Mouse (Mus musculus) lung, embryonic 16.5 days (tissue): ENCODE data around the gene Pfdn2. TPM values are rescaled to one million over a fixed set of nuclear protein-coding genes. Genes with fewer than 3 reads are reported as not detected.
A peak's percentile ranks its signal among the peaks of the same experiment; 100 is the strongest.
"Not testable (repeated sequence)": the region's sequence is repeated elsewhere in the genome, so short reads cannot be mapped to it uniquely, and the experiment has no call there.

Experiments
- ATAC-seq: fragments of 200-750 bp; cut with Nextera tagmentation; 2 replicates; pipeline ENCODE4 v1.8.0; 2017; ENCODE audit warnings: low read depth, mild to moderate bottlenecking, moderate library complexity
- H3K27ac ChIP-seq: fragments of 300-500 bp; sonication (generic); 2 replicates; pipeline ENCODE4 v1.5.1; 2014; ENCODE audit warnings: mild to moderate bottlenecking, control low read depth, low read length
- H3K27me3 ChIP-seq: fragments of 300-500 bp; sonication (generic); 2 replicates; pipeline ENCODE4 v1.6.1; 2014; ENCODE audit warnings: low read depth, low read length, mixed read lengths; ENCODE audit not compliant: control insufficient read depth, insufficient read depth
- H3K36me3 ChIP-seq: fragments of 300-500 bp; sonication (generic); 2 replicates; pipeline ENCODE4 v1.6.1; 2014; ENCODE audit warnings: low read length; ENCODE audit not compliant: control insufficient read depth, insufficient read depth
- H3K4me1 ChIP-seq: fragments of 300-500 bp; sonication (generic); replicated peaks from 2 replicates; pipeline ENCODE4 v1.6.1; 2014; ENCODE audit warnings: low read length, mixed read lengths; ENCODE audit not compliant: control insufficient read depth, insufficient read depth
- H3K4me2 ChIP-seq: fragments of 300-500 bp; sonication (generic); 2 replicates; pipeline ENCODE4 v1.6.1; 2014; ENCODE audit warnings: low read depth, low read length, control low read depth
- H3K4me3 ChIP-seq: fragments of 300-500 bp; sonication (generic); 2 replicates; pipeline ENCODE4 v1.5.1; 2014; ENCODE audit warnings: mild to moderate bottlenecking, low read length, control low read depth
- H3K9ac ChIP-seq: fragments of 300-500 bp; sonication (generic); 2 replicates; pipeline ENCODE4 v1.6.1; 2014; ENCODE audit warnings: low read length, control low read depth
- H3K9me3 ChIP-seq: fragments of 300-500 bp; sonication (generic); 2 replicates; pipeline ENCODE4 v1.6.1; 2016; ENCODE audit warnings: low read length; ENCODE audit not compliant: control insufficient read depth
- WGBS: fragments of 180-500 bp; shearing (Covaris S2); extraction: QIAGEN DNeasy Blood & Tissue Kit; methylation state at CpG from one replicate; pipeline ENCODE4 v1.1.7; 2014; 5-methylcytosine and 5-hydroxymethylcytosine counted together
- polyA plus RNA-seq: library from polyadenylated mRNA; unstranded; fragments of >200 nt; fragmentation: Nextera tagmentation; extraction: Ambion mirVana; gene quantifications from 2 replicates; pipeline ENCODE4 v1.2.1, GENCODE M21; 2015

The Pfdn2 gene
- 86.4 and 99.8 TPM in 2 replicates for polyA plus RNA-seq

GRCm38 (mm10) chr1:171345225-171346094, at the start of gene Pfdn2, which contains the start of gene Nit1:
Gene Pfdn2 (plus strand): TSS chr1:171345670.
Gene Nit1 (minus strand): TSS chr1:171345646.
- ATAC-seq = peak; percentile 94
- WGBS = 1% methylated on average over 53 of the region's 53 CpGs

DNA sequence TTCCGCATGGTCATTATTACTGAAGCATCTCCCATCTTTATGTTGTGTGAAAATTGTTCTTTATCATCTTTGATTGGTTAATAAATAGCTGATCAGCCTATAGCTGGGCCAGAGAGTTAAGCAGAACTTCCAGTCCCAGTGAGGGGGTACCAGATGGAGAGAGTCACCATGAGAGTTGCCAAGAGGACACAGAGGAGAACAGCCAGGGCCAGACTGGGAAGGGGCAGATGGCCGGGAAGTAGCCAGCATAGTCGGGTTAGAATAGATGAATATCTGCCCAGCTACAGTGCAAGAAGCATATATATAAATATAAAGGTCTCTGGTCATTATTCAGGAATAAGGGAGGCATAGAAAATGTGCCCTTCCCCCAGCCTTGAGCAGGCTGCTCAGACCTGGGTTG, 47.2 kb upstream of the Pfdn2 start:
- Histone ChIP-seq H3K4me2 (no peak overlapping the region), H3K9me3 (no peaks in the 10 kb centered on the region), H3K9ac (no peak overlapping the region), H3K36me3 (no peaks in the 10 kb centered on the region), H3K4me3 (no peak overlapping the region), H3K27me3 (peaks cover 8% of the 10 kb centered on the region), H3K4me1 (peaks cover 5% of the 10 kb centered on the region; the same call in 1 of the 2 replicates), H3K27ac (no peak overlapping the region)
- no peak for ATAC-seq
- WGBS = 57% methylated on average over 3 of the region's 3 CpGs

More at GRCm38 (mm10) chr1:171345225-171346094, at the start of gene Pfdn2, which contains the start of gene Nit1:
- peak within 1 kb of the TSS; percentile 81 for H3K4me2 ChIP-seq
- H3K9ac ChIP-seq = peak within 1 kb of the TSS; percentile 82
- H3K27me3 ChIP-seq = no peaks in the 10 kb centered on the region
- H3K27ac ChIP-seq = peak within 1 kb of the TSS; percentile 26
- H3K9me3 ChIP-seq = peaks cover 4% of the 10 kb centered on the region; the same call in 1 of the 2 replicates
- peaks cover 11% of the 10 kb centered on the region for H3K4me1 ChIP-seq
- H3K36me3 ChIP-seq = peaks cover 16% of the 10 kb centered on the region
- H3K4me3 ChIP-seq = peak within 1 kb of the TSS; percentile 79

DNA sequence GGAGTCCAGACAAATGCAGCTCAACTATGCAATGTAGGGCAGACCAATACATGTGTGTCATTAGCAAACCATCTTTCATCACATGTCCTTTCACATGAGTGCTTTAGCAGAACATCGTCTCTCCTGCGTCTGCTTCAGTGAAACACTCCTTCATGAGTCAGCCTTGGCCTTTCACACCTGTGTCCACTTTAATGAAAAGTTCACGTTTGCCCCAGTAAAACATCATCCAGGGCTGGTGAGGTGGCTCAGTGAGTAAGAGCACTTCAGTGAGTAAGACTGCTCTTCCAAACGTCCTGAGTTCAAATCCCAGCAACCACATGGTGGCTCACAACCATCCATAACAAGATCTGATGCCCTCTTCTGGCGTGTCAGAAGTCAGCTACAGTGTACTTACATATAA, 39.3 kb upstream of the Pfdn2 start:
- H3K27me3 ChIP-seq, H3K4me1 ChIP-seq, H3K9ac ChIP-seq, H3K36me3 ChIP-seq, H3K4me2 ChIP-seq, H3K4me3 ChIP-seq, ATAC-seq, H3K9me3 ChIP-seq, H3K27ac ChIP-seq: not testable (repeated sequence)
- WGBS = 58% methylated on average over 5 of the region's 5 CpGs

DNA sequence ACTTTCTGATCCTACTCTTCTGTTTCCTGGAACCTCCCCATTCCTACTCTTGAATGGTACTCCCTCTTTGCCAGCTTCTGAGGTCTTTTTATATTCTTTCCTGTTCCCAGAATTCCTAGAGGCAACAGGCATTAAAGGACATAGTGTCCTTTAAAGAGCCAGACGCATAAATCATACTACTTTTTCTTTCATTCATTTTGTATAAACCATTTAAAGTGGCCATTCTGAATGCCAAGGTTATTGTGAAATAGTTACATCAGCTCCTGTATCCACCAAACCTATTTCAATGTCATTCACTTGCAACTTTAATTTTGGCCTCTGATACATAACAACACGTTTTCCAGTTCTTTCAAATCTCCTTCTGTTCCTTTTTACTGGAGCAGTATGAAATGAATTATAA, 36.1 kb upstream of the Pfdn2 start:
- Histone ChIP-seq H3K4me2 (no peak overlapping the region), H3K4me1 (no peaks in the 10 kb centered on the region)
- no peak for ATAC-seq

GRCm38 (mm10) chr1:171319748-171320147, 25.7 kb upstream of the Pfdn2 start:
- Histone ChIP-seq H3K27me3 (no peaks in the 10 kb centered on the region), H3K4me1 (no peaks in the 10 kb centered on the region), H3K27ac (no peak overlapping the region), H3K4me3 (no peak overlapping the region), H3K9me3 (no peaks in the 10 kb centered on the region), H3K36me3 (no peaks in the 10 kb centered on the region), H3K9ac (no peak overlapping the region), H3K4me2 (no peak overlapping the region; the same call in 1 of the 2 replicates)
- no peak for ATAC-seq
- 23% methylated on average over 7 of the region's 7 CpGs for WGBS

More for the DNA sequence above, 36.1 kb upstream of the Pfdn2 start:
- Histone ChIP-seq H3K9me3 (no peaks in the 10 kb centered on the region), H3K27ac (no peak overlapping the region), H3K27me3 (no peaks in the 10 kb centered on the region), H3K4me3 (no peak overlapping the region), H3K36me3 (no peaks in the 10 kb centered on the region), H3K9ac (no peak overlapping the region)
- WGBS = 66% methylated on average over 2 of the region's 2 CpGs

- H3K4me1 ChIP-seq = no peaks in the 10 kb centered on the region
- no peak overlapping the region; the same call in 1 of the 2 replicates for H3K4me2 ChIP-seq
- H3K9ac ChIP-seq = 0 out of 2 replicates have a peak overlapping the region, but pooled peaks have one; percentile 15
- no peak overlapping the region for H3K4me3 ChIP-seq
- H3K36me3 ChIP-seq = no peaks in the 10 kb centered on the region
- ATAC-seq = no peak
- WGBS = 21% methylated on average over 5 of the region's 5 CpGs
- H3K27ac ChIP-seq = no peak overlapping the region
- no peaks in the 10 kb centered on the region for H3K27me3 ChIP-seq
- H3K9me3 ChIP-seq = no peaks in the 10 kb centered on the region
Observed at GRCm38 (mm10) chr1:171320151-171320550, 25.3 kb upstream of the Pfdn2 start.

- Histone ChIP-seq H3K27ac (no peak overlapping the region), H3K9ac (no peak overlapping the region), H3K27me3 (no peaks in the 10 kb centered on the region), H3K4me3 (no peak overlapping the region), H3K36me3 (no peaks in the 10 kb centered on the region), H3K4me2 (no peak overlapping the region), H3K9me3 (no peaks in the 10 kb centered on the region), H3K4me1 (0 out of 2 replicates have a peak, but pooled peaks cover 2% of the 10 kb centered on the region)
- no peak for ATAC-seq
Observed at GRCm38 (mm10) chr1:171321415-171321814, 24.1 kb upstream of the Pfdn2 start.

DNA sequence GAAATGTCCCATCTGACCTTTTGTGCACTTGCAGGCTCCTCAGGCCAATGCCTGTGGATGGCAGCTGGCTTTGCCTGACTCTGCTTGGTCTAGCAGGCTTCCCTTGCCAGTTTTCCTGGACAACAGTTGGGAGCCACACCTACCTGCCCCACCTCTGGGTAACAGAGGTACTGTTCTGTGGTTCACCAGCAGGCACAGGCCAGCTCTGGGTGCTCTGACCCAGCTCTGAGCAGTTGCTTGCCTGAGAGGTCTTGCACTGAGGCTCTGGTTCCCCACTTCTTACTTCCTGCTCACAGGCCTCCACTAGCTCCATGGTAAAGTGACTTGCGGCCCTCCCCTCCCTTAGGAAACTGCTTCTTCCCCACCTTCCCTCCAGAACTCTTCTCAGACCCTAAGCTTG, 23.5 kb upstream of the Pfdn2 start:
- Histone ChIP-seq H3K27ac (no peak overlapping the region), H3K4me3 (no peak overlapping the region), H3K9me3 (no peaks in the 10 kb centered on the region), H3K9ac (no peak overlapping the region), H3K4me1 (peaks cover 2% of the 10 kb centered on the region; the same call in 1 of the 2 replicates), H3K4me2 (no peak overlapping the region), H3K36me3 (no peaks in the 10 kb centered on the region), H3K27me3 (no peaks in the 10 kb centered on the region)
- ATAC-seq = no peak
- 90% methylated on average over 1 of the region's 1 CpGs for WGBS

- WGBS = 79% methylated on average over 2 of the region's 2 CpGs
- Histone ChIP-seq H3K9me3 (no peaks in the 10 kb centered on the region), H3K9ac (no peak overlapping the region), H3K4me3 (no peak overlapping the region), H3K36me3 (no peaks in the 10 kb centered on the region), H3K27ac (no peak overlapping the region), H3K4me2 (no peak overlapping the region), H3K27me3 (no peaks in the 10 kb centered on the region), H3K4me1 (peaks cover 13% of the 10 kb centered on the region)
- ATAC-seq = no peak
Observed at GRCm38 (mm10) chr1:171325571-171325970, 19.9 kb upstream of the Pfdn2 start.
